Mouse (Mus musculus) kidney, embryonic 14.5 days (tissue): Measurements from ENCODE around the gene Hacd2. TPM values are rescaled to one million over a fixed set of nuclear protein-coding genes. Genes with fewer than 3 reads are reported as not detected.

Experiments used
- ATAC-seq: fragments of 200-750 bp; cut with Nextera tagmentation; 2 replicates; pipeline ENCODE4 v1.8.0; 2017; ENCODE audit warnings: moderate number of reproducible peaks, mild to moderate bottlenecking, moderate TSS enrichment, moderate library complexity; ENCODE audit not compliant: low FRiP score, low TSS enrichment
- H3K27ac ChIP-seq: fragments of 300-500 bp; sonication (generic); 2 replicates; pipeline ENCODE4 v1.5.1; 2014; ENCODE audit warnings: low read depth, mild to moderate bottlenecking, low read length, moderate library complexity, mixed read lengths
- H3K27me3 ChIP-seq: fragments of 300-500 bp; sonication (generic); 2 replicates; pipeline ENCODE4 v1.6.1; 2014; ENCODE audit warnings: mild to moderate bottlenecking, low read length; ENCODE audit not compliant: control insufficient read depth, insufficient read depth
- H3K36me3 ChIP-seq: fragments of 300-500 bp; sonication (generic); 2 replicates; pipeline ENCODE4 v1.6.1; 2014; ENCODE audit warnings: low read length, mixed read lengths; ENCODE audit not compliant: control insufficient read depth, insufficient read depth
- H3K4me1 ChIP-seq: fragments of 300-500 bp; sonication (generic); 2 replicates; pipeline ENCODE4 v1.6.1; 2014; ENCODE audit warnings: low read length, mixed read lengths; ENCODE audit not compliant: control insufficient read depth, insufficient read depth
- H3K4me2 ChIP-seq: fragments of 300-500 bp; sonication (generic); replicated peaks from 2 replicates; pipeline ENCODE4 v1.6.1; 2014; ENCODE audit warnings: low read depth, mild to moderate bottlenecking, low read length
- H3K4me3 ChIP-seq: fragments of 300-500 bp; sonication (generic); 2 replicates; pipeline ENCODE4 v1.5.1; 2014; ENCODE audit warnings: mild to moderate bottlenecking, low read length
- H3K9ac ChIP-seq: fragments of 300-500 bp; sonication (generic); 2 replicates; pipeline ENCODE4 v1.6.1; 2014; ENCODE audit warnings: low read depth, mild to moderate bottlenecking, low read length, moderate library complexity
- H3K9me3 ChIP-seq: fragments of 300-500 bp; sonication (generic); 2 replicates; pipeline ENCODE4 v1.6.1; 2016; ENCODE audit warnings: low read length; ENCODE audit not compliant: control insufficient read depth
- WGBS: fragments of 180-500 bp; shearing (Covaris S2); extraction: QIAGEN DNeasy Blood & Tissue Kit; methylation state at CpG from one replicate; pipeline ENCODE4 v1.1.7; 2014; 5-methylcytosine and 5-hydroxymethylcytosine counted together
- polyA plus RNA-seq: library from polyadenylated mRNA; unstranded; fragments of >200 nt; fragmentation: Nextera tagmentation; extraction: Ambion mirVana; gene quantifications from 2 replicates; pipeline ENCODE4 v1.2.1, GENCODE M21; 2014

Gene Hacd2
- polyA plus RNA-seq, 1 experiment from 2014 or later, result 51.4 TPM

DNA sequence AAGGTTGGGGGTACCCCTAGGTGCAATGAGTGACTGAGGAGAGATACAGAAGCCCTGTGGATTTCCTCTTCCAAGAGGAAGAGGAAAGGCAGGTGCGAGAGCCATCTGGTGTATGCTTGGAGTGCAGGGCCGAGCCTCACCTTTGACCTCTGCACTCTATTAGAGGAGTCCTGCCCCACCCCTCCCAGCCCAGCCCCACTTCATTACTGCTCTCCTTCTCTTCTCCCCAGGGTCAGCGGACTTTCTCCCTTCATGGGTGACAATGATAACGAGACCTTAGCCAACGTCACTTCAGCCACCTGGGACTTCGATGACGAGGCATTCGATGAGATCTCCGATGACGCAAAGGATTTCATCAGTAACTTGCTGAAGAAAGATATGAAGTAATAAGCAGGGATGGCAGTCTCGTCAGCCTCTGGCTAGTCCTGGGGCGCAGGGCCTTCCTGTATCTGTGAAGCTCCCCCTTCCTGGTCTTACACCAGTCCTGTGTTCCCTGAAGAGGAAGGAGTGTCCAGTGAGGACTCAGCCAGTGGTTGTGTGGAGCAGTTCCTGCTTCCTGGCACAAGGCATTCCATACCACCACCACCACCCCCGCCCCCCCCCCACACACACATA, 35.9 kb upstream of the Hacd2 start:
- Histone ChIP-seq H3K4me1 (no peaks in the 10 kb centered on the region), H3K4me2 (no peak overlapping the region), H3K9me3 (no peaks in the 10 kb centered on the region), H3K27me3 (no peaks in the 10 kb centered on the region), H3K27ac (no peak overlapping the region), H3K4me3 (no peak overlapping the region), H3K36me3 (peaks cover 9% of the 10 kb centered on the region; the same call in 1 of the 2 replicates), H3K9ac (no peak overlapping the region)
- no peak for ATAC-seq
- 88% methylated on average over 13 of the region's 13 CpGs for WGBS

DNA sequence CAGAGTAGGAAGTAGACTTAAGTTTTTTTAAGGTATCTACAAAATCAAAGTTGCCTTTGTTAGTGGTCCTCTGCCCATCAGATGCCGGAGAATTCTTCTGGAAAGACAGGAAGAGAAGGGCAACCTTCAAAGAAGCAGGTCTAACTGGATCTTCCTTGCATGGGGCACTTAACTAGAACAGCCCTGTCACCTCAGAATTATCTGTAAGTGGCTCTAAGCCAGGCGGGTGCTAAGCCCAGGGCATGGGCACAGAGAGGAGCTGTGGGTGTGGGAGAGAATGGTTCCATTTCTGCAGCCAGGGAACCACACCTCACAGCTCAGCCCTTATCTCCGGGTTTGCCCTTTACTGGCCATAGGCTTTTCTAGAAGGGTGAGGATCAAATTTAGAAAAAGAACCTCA, 30.9 kb upstream of the Hacd2 start:
- H3K4me3 ChIP-seq, result no peak overlapping the region
- H3K27me3 ChIP-seq, result no peaks in the 10 kb centered on the region
- no peak for ATAC-seq
- no peak overlapping the region for H3K27ac ChIP-seq
- H3K9me3 ChIP-seq, result no peaks in the 10 kb centered on the region
- H3K4me1 ChIP-seq, result peaks cover 7% of the 10 kb centered on the region; the same call in 1 of the 2 replicates
- no peak overlapping the region for H3K9ac ChIP-seq
- 78% methylated on average over 3 of the region's 3 CpGs for WGBS
- no peak overlapping the region for H3K4me2 ChIP-seq
- peaks cover 9% of the 10 kb centered on the region; the same call in 1 of the 2 replicates for H3K36me3 ChIP-seq

DNA sequence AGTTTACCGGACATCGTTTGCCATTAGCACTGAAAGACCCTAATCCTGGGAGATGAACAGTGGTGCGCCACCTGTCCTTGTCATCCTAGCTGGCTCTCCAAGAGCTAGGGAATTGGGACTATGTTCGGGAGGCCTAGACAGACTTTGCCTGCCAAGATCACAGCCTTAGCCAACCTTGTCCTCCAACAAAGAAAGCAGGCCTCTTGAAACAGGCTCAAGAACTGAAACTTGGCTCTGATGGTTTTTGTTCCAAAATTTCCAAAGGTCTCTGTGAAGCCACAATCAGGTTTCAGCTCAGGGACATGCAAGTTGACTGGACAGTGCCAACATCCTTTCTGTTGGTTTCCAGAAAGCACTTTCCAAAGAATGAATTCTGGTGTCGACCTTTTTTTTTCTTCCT, 29.4 kb upstream of the Hacd2 start:
- no peak overlapping the region for H3K27ac ChIP-seq
- H3K36me3 ChIP-seq, result no peaks in the 10 kb centered on the region; the same call in 1 of the 2 replicates
- H3K4me2 ChIP-seq, result no peak overlapping the region
- H3K9me3 ChIP-seq, result no peaks in the 10 kb centered on the region
- H3K9ac ChIP-seq, result no peak overlapping the region
- H3K4me3 ChIP-seq, result no peak overlapping the region
- peaks cover 11% of the 10 kb centered on the region; the same call in 1 of the 2 replicates for H3K4me1 ChIP-seq
- ATAC-seq, result no peak
- WGBS, result 91% methylated on average over 5 of the region's 5 CpGs
- H3K27me3 ChIP-seq, result no peaks in the 10 kb centered on the region

DNA sequence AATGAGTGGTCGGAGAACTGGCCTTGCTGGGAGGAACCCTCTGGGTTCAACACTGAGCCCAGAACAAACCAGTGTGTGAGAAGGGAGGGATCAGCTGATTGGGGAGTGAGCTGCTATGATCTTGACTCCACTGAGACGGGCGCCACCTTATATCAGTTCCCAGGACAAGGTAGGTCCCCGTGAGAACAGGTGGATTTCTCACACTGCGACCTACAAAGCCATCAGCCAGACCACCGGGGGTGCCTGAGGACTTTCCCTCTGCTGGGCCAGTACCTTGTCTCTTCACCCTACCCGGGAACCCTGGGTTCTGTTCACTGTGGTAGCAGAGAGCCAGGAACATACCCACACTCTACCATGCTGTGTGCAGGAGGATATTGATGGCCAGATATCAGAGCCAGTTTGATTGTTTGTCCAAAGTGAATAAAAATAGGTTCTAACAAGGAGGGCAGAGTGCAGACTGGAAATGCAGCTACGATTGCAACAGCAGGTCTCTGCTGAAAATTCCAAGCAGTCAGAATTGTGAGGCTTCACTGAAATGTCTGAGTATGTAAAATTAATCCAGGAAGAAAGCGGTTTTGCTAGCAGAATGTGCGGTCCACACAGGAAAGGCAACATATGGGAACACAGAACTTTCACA, 28.4 kb upstream of the Hacd2 start:
- H3K27ac ChIP-seq, result no peak overlapping the region
- no peak overlapping the region for H3K4me3 ChIP-seq
- H3K4me2 ChIP-seq, result no peak overlapping the region
- H3K4me1 ChIP-seq, result peaks cover 11% of the 10 kb centered on the region; the same call in 1 of the 2 replicates
- H3K27me3 ChIP-seq, result no peaks in the 10 kb centered on the region
- H3K9ac ChIP-seq, result no peak overlapping the region
- H3K9me3 ChIP-seq, result no peaks in the 10 kb centered on the region
- WGBS, result 77% methylated on average over 10 of the region's 10 CpGs
- ATAC-seq, result no peak
- H3K36me3 ChIP-seq, result no peaks in the 10 kb centered on the region; the same call in 1 of the 2 replicates

DNA sequence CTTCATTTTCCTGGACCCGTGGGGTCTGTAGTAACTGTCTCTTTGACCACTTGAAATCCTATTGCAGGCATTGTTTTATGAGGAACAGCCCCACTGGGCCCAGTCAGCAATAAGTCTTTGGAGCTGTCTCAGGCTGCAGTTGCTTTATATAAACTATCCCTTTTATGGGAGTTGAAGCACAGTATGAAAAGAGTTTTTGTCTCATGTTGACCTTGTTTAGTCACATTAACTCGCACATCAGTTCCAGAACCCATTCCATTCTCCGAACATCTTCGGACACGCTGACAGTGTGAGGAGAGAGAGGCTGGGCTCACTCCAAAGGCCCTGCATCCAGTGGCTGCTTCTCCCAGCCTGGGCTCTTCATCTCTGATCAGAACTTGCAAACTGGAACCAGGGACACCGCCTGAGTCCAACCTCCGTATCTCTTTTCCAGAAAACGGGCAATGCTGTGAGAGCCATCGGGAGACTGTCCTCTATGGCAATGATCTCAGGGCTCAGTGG, 27.5 kb upstream of the Hacd2 start:
- Histone ChIP-seq H3K4me1 (peaks cover 11% of the 10 kb centered on the region; the same call in 1 of the 2 replicates), H3K27ac (peak overlapping the region; percentile 65), H3K4me2 (no peak overlapping the region), H3K4me3 (no peak overlapping the region), H3K9ac (peak overlapping the region; percentile 31; the same call in 1 of the 2 replicates), H3K27me3 (no peaks in the 10 kb centered on the region), H3K9me3 (no peaks in the 10 kb centered on the region), H3K36me3 (no peaks in the 10 kb centered on the region)
- ATAC-seq, result 0 out of 2 replicates have a peak, but pooled peaks have one; percentile 36
- 58% methylated on average over 9 of the region's 9 CpGs for WGBS

DNA sequence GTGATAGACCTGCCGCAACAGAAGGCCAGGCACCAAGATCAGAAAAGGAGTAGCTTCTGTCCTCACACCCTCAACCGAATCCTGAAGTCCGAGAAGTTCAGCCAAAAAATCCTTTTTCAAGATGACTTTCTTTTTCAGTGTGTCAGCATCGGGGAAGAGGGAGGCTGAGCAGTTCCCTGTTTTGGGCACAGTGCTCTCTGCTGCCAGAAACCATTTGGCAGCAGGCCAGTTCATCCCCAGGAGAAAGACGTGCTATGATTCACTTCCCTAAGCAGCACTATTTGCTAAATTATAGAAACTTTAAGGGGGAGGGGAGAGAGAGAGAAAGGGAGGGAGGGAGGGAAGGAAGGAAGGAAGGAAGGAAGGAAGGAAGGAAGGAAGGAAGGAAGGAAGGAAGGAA, 26.1 kb upstream of the Hacd2 start:
- no peak overlapping the region for H3K4me3 ChIP-seq
- no peak for ATAC-seq
- WGBS, result 50% methylated on average over 5 of the region's 5 CpGs
- no peaks in the 10 kb centered on the region for H3K36me3 ChIP-seq
- no peaks in the 10 kb centered on the region for H3K27me3 ChIP-seq
- H3K9ac ChIP-seq, result no peak overlapping the region
- H3K4me1 ChIP-seq, result peaks cover 11% of the 10 kb centered on the region; the same call in 1 of the 2 replicates
- no peaks in the 10 kb centered on the region for H3K9me3 ChIP-seq
- H3K4me2 ChIP-seq, result no peak overlapping the region
- 0 out of 2 replicates have a peak overlapping the region, but pooled peaks have one; percentile 24 for H3K27ac ChIP-seq

DNA sequence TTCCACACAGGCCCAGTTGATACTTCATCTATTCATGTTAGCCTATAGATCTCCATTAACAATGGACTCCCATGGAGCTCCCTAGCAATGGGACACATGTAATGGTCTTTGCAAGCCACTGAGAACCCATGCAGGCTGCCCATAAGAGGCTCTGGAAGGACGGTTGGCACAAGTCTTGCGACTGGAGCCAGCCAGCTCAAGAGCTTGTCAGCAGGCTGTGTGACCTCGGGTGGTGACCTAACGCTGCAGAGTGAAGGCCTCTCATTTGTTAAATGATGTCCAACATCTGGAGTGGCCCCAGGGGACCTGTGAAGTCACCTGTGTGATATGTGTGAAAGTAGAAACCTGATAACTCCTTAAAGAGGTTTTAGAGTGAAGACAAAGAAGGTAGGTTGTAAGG, 25.2 kb upstream of the Hacd2 start:
- Histone ChIP-seq H3K4me3 (no peak overlapping the region), H3K36me3 (no peaks in the 10 kb centered on the region), H3K4me1 (peaks cover 11% of the 10 kb centered on the region; the same call in 1 of the 2 replicates), H3K27ac (no peak overlapping the region), H3K27me3 (no peaks in the 10 kb centered on the region), H3K9ac (no peak overlapping the region), H3K9me3 (no peaks in the 10 kb centered on the region), H3K4me2 (no peak overlapping the region)
- 70% methylated on average over 4 of the region's 4 CpGs for WGBS
- ATAC-seq, result no peak

DNA sequence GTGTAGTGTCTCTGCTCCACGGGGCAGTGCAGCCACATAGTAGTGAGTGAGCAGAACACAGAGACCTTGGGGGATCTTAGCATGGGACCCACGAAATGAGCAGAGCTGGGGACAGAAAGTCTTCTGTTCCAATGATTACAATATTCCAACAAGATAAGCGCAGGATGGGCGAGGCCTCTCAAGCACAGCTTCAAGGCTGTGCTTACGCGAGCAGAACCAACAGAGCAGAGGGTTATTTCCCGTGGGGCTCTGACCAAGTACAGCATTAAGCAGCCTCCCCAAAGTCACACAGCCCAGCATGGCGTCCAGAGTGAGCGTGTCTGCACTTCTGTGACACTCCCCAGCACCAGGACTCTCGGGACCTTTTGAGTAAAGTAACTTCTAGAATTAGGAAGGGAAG, 24.7 kb upstream of the Hacd2 start:
- Histone ChIP-seq H3K4me3 (no peak overlapping the region), H3K9ac (no peak overlapping the region), H3K9me3 (no peaks in the 10 kb centered on the region), H3K27me3 (no peaks in the 10 kb centered on the region), H3K4me1 (peaks cover 11% of the 10 kb centered on the region; the same call in 1 of the 2 replicates), H3K27ac (no peak overlapping the region), H3K4me2 (no peak overlapping the region), H3K36me3 (no peaks in the 10 kb centered on the region)
- 66% methylated on average over 10 of the region's 10 CpGs for WGBS
- ATAC-seq, result no peak

DNA sequence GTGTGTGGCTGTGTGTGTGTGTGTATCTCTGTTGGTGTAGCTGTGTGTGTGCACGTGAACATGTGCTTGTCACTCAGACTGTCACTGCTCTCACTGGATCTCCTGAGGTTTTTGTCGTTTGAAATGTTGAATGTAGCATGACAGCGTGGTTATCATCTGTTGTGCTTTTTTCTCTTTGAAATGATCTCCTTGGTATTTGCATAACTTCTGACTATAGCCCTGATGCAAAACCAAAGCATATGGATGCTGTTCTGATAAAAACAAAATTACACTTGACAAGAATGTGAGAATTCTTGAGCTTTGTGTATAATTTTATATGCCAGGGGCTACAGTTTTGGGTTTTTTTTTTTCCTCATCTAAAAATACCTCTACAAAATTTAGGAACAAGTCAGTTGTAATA, 23.2 kb upstream of the Hacd2 start:
- Histone ChIP-seq H3K9ac (no peak overlapping the region), H3K36me3 (no peaks in the 10 kb centered on the region), H3K27me3 (no peaks in the 10 kb centered on the region), H3K4me3 (no peak overlapping the region), H3K9me3 (no peaks in the 10 kb centered on the region), H3K27ac (no peak overlapping the region), H3K4me1 (peaks cover 11% of the 10 kb centered on the region; the same call in 1 of the 2 replicates), H3K4me2 (no peak overlapping the region)
- 86% methylated on average over 3 of the region's 3 CpGs for WGBS
- ATAC-seq, result no peak
